Mouse (Mus musculus): Measurements from ENCODE around the gene Rbfox2.

- TF ChIP-seq CTCF (IDR thresholded peaks at IDR 0.05; ENCODE audit: low read depth, low read length) = no peak
- TF ChIP-seq POLR2A (IDR thresholded peaks at IDR 0.05; ENCODE audit: extremely low read depth, insufficient read depth, low read length) = no peak
Observed at GRCm38 (mm10) chr15:77116139-77116722, 190.6 kb downstream of the Rbfox2 start.

Data from liver, adult 2 months (tissue).